Mouse (Mus musculus) ovary, postnatal 36 days (tissue): ENCODE results near the gene Irgc1.
A peak's percentile ranks its signal among the peaks of the same experiment; 100 is the strongest.
"Not testable (repeated sequence)": the region's sequence is repeated elsewhere in the genome, so short reads cannot be mapped to it uniquely, and the experiment has no call there.

Experiments
- DNase-seq: peaks from one replicate; pipeline ENCODE4 v3.0.0; 2022; ENCODE audit warnings: low spot score, mixed read lengths

Gene Irgc1

GRCm38 (mm10) chr7:24435305-24435704, 16.8 kb downstream of the Irgc1 start:
- no peak for DNase-seq

- DNase-seq: no peak
Observed at GRCm38 (mm10) chr7:24431713-24432112, 20.4 kb downstream of the Irgc1 start.

- DNase-seq: no peak
Observed at GRCm38 (mm10) chr7:24430551-24431345, 21.3 kb downstream of the Irgc1 start.

- DNase-seq: no peak
Observed at GRCm38 (mm10) chr7:24429413-24430112, 22.5 kb downstream of the Irgc1 start.

GRCm38 (mm10) chr7:24428725-24429124, 23.4 kb downstream of the Irgc1 start:
- no peak for DNase-seq

- no peak for DNase-seq
Observed at GRCm38 (mm10) chr7:24427168-24427567, 24.9 kb downstream of the Irgc1 start.

- DNase-seq: no peak
Observed at GRCm38 (mm10) chr7:24425919-24426318, 26.2 kb downstream of the Irgc1 start.

- peak; percentile 19 for DNase-seq
Observed at GRCm38 (mm10) chr7:24423956-24424732, 28.0 kb downstream of the Irgc1 start.

GRCm38 (mm10) chr7:24423107-24423763, 28.9 kb downstream of the Irgc1 start:
- no peak for DNase-seq

GRCm38 (mm10) chr7:24422251-24422650, 29.8 kb downstream of the Irgc1 start:
- no peak for DNase-seq

GRCm38 (mm10) chr7:24421648-24422047, 30.4 kb downstream of the Irgc1 start:
- no peak for DNase-seq

GRCm38 (mm10) chr7:24419579-24419978, 32.5 kb downstream of the Irgc1 start:
- no peak for DNase-seq

GRCm38 (mm10) chr7:24415261-24415660, 36.8 kb downstream of the Irgc1 start:
- DNase-seq: no peak

GRCm38 (mm10) chr7:24413630-24414029, 38.5 kb downstream of the Irgc1 start:
- no peak for DNase-seq

- DNase-seq: no peak
Observed at GRCm38 (mm10) chr7:24410831-24411230, 41.3 kb downstream of the Irgc1 start.

- DNase-seq: no peak
Observed at GRCm38 (mm10) chr7:24410123-24410522, 42.0 kb downstream of the Irgc1 start.

GRCm38 (mm10) chr7:24408186-24408585, 43.9 kb downstream of the Irgc1 start:
- DNase-seq: no peak

- DNase-seq: peak; percentile 45
Observed at GRCm38 (mm10) chr7:24406528-24407344, 45.4 kb downstream of the Irgc1 start.

GRCm38 (mm10) chr7:24405649-24406048, 46.4 kb downstream of the Irgc1 start:
- DNase-seq: no peak

- no peak for DNase-seq
Observed at GRCm38 (mm10) chr7:24402851-24403250, 49.2 kb downstream of the Irgc1 start.

- DNase-seq: not testable (repeated sequence)
Observed at GRCm38 (mm10) chr7:24400489-24400888, 51.6 kb downstream of the Irgc1 start.
